Mouse (Mus musculus) fibroblast of lung, adult 2 months (primary cell): ENCODE measurements around the gene Suds3.
A peak's percentile ranks its signal among the peaks of the same experiment; 100 is the strongest.

Experiments used
- DNase-seq: peaks from one replicate; pipeline ENCODE4 v3.0.0-alpha.2; 2011; ENCODE audit warnings: low read depth

Gene Suds3

GRCm38 (mm10) chr5:117135869-117136268, 20.0 kb upstream of the Suds3 start:
- DNase-seq, result no peak

- no peak for DNase-seq
Measured at GRCm38 (mm10) chr5:117134889-117135456, 19.1 kb upstream of the Suds3 start.

GRCm38 (mm10) chr5:117134066-117134888, 18.4 kb upstream of the Suds3 start:
- DNase-seq, result no peak

GRCm38 (mm10) chr5:117133446-117134065, 17.6 kb upstream of the Suds3 start:
- DNase-seq, result no peak

- DNase-seq, result no peak
Measured at GRCm38 (mm10) chr5:117130726-117131125, 14.8 kb upstream of the Suds3 start.

GRCm38 (mm10) chr5:117127051-117127450, 11.1 kb upstream of the Suds3 start:
- no peak for DNase-seq

- no peak for DNase-seq
Measured at GRCm38 (mm10) chr5:117125482-117126346, 9.8 kb upstream of the Suds3 start.

- DNase-seq, result no peak
Measured at GRCm38 (mm10) chr5:117123840-117124239, 7.9 kb upstream of the Suds3 start.

- DNase-seq, result no peak
Measured at GRCm38 (mm10) chr5:117123102-117123501, 7.2 kb upstream of the Suds3 start.

- DNase-seq, result no peak
Measured at GRCm38 (mm10) chr5:117121657-117122056, 5.7 kb upstream of the Suds3 start.

GRCm38 (mm10) chr5:117120489-117121466, 4.9 kb upstream of the Suds3 start:
- no peak for DNase-seq

- DNase-seq, result peak; percentile 94
Measured at GRCm38 (mm10) chr5:117119777-117120488, 4.0 kb upstream of the Suds3 start, which contains the start of gene Taok3. Gene Taok3 (plus strand): TSS chr5:117120129.

GRCm38 (mm10) chr5:117118850-117119249, 2.9 kb upstream of the Suds3 start:
- DNase-seq, result no peak

GRCm38 (mm10) chr5:117118220-117118619, 2.3 kb upstream of the Suds3 start:
- DNase-seq, result no peak

GRCm38 (mm10) chr5:117117716-117118115, 1.8 kb upstream of the Suds3 start:
- DNase-seq, result no peak

GRCm38 (mm10) chr5:117117241-117117640, 1.3 kb upstream of the Suds3 start:
- no peak for DNase-seq

- DNase-seq, result no peak
Measured at GRCm38 (mm10) chr5:117116660-117117059, 747 bp upstream of the Suds3 start.

- DNase-seq, result no peak
Measured at GRCm38 (mm10) chr5:117115193-117115767, 633 bp downstream of the Suds3 start.

- no peak for DNase-seq
Measured at GRCm38 (mm10) chr5:117114581-117115192, 1.2 kb downstream of the Suds3 start.
